Mouse (Mus musculus) v-Abl transformed pro-B cells (cell line): ENCODE results near the gene Slx1b.

ENCODE experiments used
- in situ Hi-C, 2 experiments: fragments of 400-800 bp; cut with MboI; formaldehyde crosslinking; loops; one replicate each; pipeline ENCODE4 v1.15.1; 2025; ENCODE audit not compliant: unreplicated experiment in 2 of 2

Slx1b gene

GRCm38 (mm10) chr7:126644345-126644744, 51.2 kb downstream of the Slx1b start:
- in situ Hi-C loops: loop anchor here (5.0 to 10.0 kb wide), 3 partner anchors 48 to 470 kb away; no protein-coding TSS in a partner anchor

GRCm38 (mm10) chr7:126643244-126643617, 52.4 kb downstream of the Slx1b start:
- in situ Hi-C loops: loop anchor here (5.0 to 10.0 kb wide), 3 partner anchors 49 to 472 kb away; no protein-coding TSS in a partner anchor

GRCm38 (mm10) chr7:126642545-126643243, 52.9 kb downstream of the Slx1b start:
- in situ Hi-C loops: loop anchor here (5.0 to 10.0 kb wide), 3 partner anchors 50 to 472 kb away; no protein-coding TSS in a partner anchor
